Mouse (Mus musculus): ENCODE measurements at regions not wholly inside any gene's neighbourhood (a gene's known extent, or its start where the extent isn't known, plus 50 kb on each side); places are given as distances from the start of the nearest gene placed in this dataset.

DNA sequence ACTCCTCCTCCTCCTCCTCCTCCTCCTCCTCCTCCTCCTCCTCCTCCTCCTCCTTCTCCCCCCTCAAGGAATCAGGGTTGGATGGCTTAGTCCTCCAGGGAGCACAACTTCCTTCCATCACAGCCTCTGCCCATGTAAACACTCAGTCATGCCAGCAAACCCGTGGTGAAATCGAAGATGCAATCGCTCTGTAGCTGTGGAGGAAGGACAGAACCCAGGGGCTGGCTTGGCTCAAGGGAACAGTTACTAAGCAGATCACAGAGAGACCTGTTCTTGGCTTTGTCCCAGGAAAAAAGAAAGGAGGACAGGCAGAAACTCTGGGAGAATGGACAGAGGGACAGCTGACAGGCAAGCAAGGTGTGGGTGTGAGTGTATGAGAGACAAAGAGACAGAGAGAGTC, 112.6 kb upstream of the S1pr3 start:
- DNase-seq (ENCODE audit: low read depth in 1 of 2, low spot score in 2 of 2): no peak

DNA sequence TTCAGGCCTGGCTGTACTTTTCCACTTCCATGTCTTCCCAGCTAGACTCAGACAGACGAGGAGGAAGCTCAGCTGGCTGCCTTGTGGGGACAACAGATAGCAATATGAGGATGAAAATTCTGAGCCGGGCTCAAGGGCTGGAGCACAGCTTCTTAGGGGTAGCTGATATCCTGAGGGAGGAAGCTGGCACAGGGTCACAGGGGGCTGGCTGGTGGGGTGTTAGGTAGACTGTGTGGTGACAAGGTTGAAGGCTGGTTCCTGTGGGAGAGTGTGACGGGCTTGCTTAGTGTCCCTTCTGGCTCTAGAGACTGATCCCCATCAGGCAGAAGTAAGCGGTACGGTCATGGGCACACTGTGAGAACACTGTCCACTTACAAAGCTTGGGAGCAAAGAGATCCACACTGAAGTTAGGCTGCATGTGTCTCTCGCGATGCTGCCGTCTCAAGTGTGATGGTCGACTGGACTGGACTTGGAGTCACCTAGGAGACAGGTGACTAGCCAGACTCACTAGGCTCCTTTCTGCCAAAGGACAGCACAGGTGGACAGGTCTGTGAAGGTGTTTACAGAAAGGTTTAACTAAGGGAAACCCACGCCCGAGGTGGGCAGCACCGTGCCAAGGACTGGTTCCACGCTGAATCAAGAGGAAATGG, 111.1 kb upstream of the S1pr3 start:
- WGBS: 91% methylated on average over 13 of the region's 13 CpGs
- Histone ChIP-seq H3K27ac (ENCODE audit: insufficient read depth, low read length) (no peak overlapping the region), H3K4me3 (ENCODE audit: extremely low read depth, insufficient read depth, insufficient read length) (no peak overlapping the region), H3K27me3 (ENCODE audit: control insufficient read depth, insufficient read depth, low read length) (no peaks in the 10 kb centered on the region), H3K36me3 (ENCODE audit: control insufficient read depth, insufficient read depth, low read length) (no peaks in the 10 kb centered on the region), H3K4me1 (ENCODE audit: control insufficient read depth, insufficient read depth, insufficient read length) (peaks cover 11% of the 10 kb centered on the region; the same call in 1 of the 2 replicates)
- DNase-seq (ENCODE audit: low read depth in 1 of 2, low spot score in 2 of 2): no peak
- TF ChIP-seq POLR2A (IDR thresholded peaks at IDR 0.05; ENCODE audit: low read depth, low read length): no peak
- TF ChIP-seq CTCF (IDR thresholded peaks at IDR 0.05; ENCODE audit: extremely low read depth, insufficient read depth, insufficient read length, insufficient replicate concordance): no peak

More for the DNA sequence above, 112.6 kb upstream of the S1pr3 start:
- H3K27me3 ChIP-seq (ENCODE audit: control insufficient read depth, insufficient read depth, low read length): no peaks in the 10 kb centered on the region
- no peak overlapping the region for H3K4me3 ChIP-seq (ENCODE audit: extremely low read depth, insufficient read depth, insufficient read length)
- WGBS: 21% methylated on average over 3 of the region's 3 CpGs
- no peak for TF ChIP-seq CTCF (IDR thresholded peaks at IDR 0.05; ENCODE audit: extremely low read depth, insufficient read depth, insufficient read length, insufficient replicate concordance)
- no peak for TF ChIP-seq POLR2A (IDR thresholded peaks at IDR 0.05; ENCODE audit: low read depth, low read length)
- H3K36me3 ChIP-seq (ENCODE audit: control insufficient read depth, insufficient read depth, low read length): no peaks in the 10 kb centered on the region
- peaks cover 11% of the 10 kb centered on the region; the same call in 1 of the 2 replicates for H3K4me1 ChIP-seq (ENCODE audit: control insufficient read depth, insufficient read depth, insufficient read length)
- H3K27ac ChIP-seq (ENCODE audit: insufficient read depth, low read length): no peak overlapping the region

DNA sequence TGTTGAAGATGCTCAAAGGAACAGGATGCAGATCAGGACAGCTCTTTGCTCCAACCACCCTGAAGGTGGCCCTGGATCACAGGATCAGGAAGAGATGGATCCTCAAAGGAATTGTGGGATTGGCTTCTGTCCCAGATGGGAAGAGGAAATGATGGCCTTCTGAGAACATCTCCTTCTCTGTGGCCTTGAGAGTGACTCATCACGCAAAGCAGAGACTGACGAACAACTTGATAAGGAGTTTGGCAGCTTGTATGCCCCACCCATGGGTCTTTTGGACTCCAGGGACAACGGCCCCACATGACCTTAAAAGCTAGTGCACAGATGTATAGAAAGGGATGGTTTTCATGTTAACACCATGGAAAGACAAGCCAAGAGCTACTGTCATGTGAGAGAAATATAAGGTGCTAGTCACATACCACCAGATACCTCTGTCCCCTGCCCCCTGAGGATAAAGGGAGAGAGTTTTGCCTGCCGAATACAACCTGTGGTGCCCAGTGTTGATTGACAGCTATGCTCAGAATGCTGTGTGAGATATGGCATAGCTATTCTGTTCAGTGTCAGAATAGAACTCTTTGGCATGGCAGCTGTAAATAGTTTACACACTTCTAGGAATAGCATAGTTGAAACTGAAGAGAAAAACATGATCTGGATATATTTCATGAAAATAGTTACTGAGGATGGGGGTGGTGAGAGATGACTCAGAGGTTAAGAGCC, 109.2 kb upstream of the S1pr3 start:
- H3K36me3 ChIP-seq (ENCODE audit: control insufficient read depth, insufficient read depth, low read length): no peaks in the 10 kb centered on the region
- DNase-seq (ENCODE audit: low read depth in 1 of 2, low spot score in 2 of 2): no peak
- H3K27ac ChIP-seq (ENCODE audit: insufficient read depth, low read length): no peak overlapping the region
- no peaks in the 10 kb centered on the region for H3K27me3 ChIP-seq (ENCODE audit: control insufficient read depth, insufficient read depth, low read length)
- 85% methylated on average over 4 of the region's 4 CpGs for WGBS
- peaks cover 11% of the 10 kb centered on the region; the same call in 1 of the 2 replicates for H3K4me1 ChIP-seq (ENCODE audit: control insufficient read depth, insufficient read depth, insufficient read length)
- TF ChIP-seq CTCF (IDR thresholded peaks at IDR 0.05; ENCODE audit: extremely low read depth, insufficient read depth, insufficient read length, insufficient replicate concordance) (no peak), POLR2A (IDR thresholded peaks at IDR 0.05; ENCODE audit: low read depth, low read length) (no peak)
- no peak overlapping the region for H3K4me3 ChIP-seq (ENCODE audit: extremely low read depth, insufficient read depth, insufficient read length)

DNA sequence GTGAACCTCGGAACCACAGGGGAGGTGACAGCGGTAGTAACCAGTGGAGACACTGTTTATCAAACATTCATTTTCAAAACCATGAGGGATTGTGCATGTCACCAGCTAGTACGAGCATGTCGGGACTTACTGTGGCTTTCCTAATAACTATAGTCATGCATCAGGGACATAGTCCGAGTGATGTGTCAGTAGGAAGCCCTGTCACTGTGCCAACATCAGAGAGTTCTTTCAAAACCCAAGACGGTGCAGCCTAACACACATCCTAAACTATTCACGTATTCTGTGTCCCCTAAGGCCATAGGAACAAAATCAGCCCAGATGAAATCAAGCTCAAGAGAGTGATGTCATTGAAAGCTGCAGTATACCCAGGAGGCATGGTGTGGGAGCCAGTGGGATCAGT, 107.0 kb upstream of the S1pr3 start:
- Histone ChIP-seq H3K27ac (ENCODE audit: insufficient read depth, low read length) (no peak overlapping the region), H3K4me1 (ENCODE audit: control insufficient read depth, insufficient read depth, insufficient read length) (no peaks in the 10 kb centered on the region), H3K36me3 (ENCODE audit: control insufficient read depth, insufficient read depth, low read length) (no peaks in the 10 kb centered on the region), H3K27me3 (ENCODE audit: control insufficient read depth, insufficient read depth, low read length) (no peaks in the 10 kb centered on the region), H3K4me3 (ENCODE audit: extremely low read depth, insufficient read depth, insufficient read length) (no peak overlapping the region)
- no peak for DNase-seq (ENCODE audit: low read depth in 1 of 2, low spot score in 2 of 2)
- TF ChIP-seq POLR2A (IDR thresholded peaks at IDR 0.05; ENCODE audit: low read depth, low read length): no peak
- no peak for TF ChIP-seq CTCF (IDR thresholded peaks at IDR 0.05; ENCODE audit: extremely low read depth, insufficient read depth, insufficient read length, insufficient replicate concordance)
- WGBS: 92% methylated on average over 7 of the region's 7 CpGs

DNA sequence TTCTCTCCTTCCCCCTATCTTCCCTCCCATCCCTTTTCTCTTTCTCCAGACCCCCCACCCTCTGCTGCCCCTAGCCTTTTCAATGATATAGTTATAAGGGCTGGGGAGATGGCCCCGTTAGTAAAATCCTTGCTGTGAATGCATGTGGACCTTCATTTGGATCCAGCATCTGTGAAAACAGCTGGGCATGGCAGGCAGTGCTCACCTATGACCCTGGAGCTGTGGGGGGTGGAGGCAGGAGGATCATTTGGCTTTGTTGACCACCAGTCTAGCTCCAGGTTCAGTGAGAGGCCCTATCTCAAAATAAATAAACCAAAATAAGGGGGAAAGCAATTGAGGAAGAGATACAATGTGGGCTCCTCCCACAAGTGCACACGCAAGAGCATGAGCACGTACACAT, 105.3 kb upstream of the S1pr3 start:
- TF ChIP-seq POLR2A (IDR thresholded peaks at IDR 0.05; ENCODE audit: low read depth, low read length): no peak
- TF ChIP-seq CTCF (IDR thresholded peaks at IDR 0.05; ENCODE audit: extremely low read depth, insufficient read depth, insufficient read length, insufficient replicate concordance): no peak
- WGBS: 95% methylated on average over 3 of the region's 3 CpGs
- no peaks in the 10 kb centered on the region for H3K36me3 ChIP-seq (ENCODE audit: control insufficient read depth, insufficient read depth, low read length)
- no peaks in the 10 kb centered on the region for H3K4me1 ChIP-seq (ENCODE audit: control insufficient read depth, insufficient read depth, insufficient read length)
- no peak for DNase-seq (ENCODE audit: low read depth in 1 of 2, low spot score in 2 of 2)
- H3K4me3 ChIP-seq (ENCODE audit: extremely low read depth, insufficient read depth, insufficient read length): no peak overlapping the region
- no peak overlapping the region for H3K27ac ChIP-seq (ENCODE audit: insufficient read depth, low read length)
- H3K27me3 ChIP-seq (ENCODE audit: control insufficient read depth, insufficient read depth, low read length): no peaks in the 10 kb centered on the region

DNA sequence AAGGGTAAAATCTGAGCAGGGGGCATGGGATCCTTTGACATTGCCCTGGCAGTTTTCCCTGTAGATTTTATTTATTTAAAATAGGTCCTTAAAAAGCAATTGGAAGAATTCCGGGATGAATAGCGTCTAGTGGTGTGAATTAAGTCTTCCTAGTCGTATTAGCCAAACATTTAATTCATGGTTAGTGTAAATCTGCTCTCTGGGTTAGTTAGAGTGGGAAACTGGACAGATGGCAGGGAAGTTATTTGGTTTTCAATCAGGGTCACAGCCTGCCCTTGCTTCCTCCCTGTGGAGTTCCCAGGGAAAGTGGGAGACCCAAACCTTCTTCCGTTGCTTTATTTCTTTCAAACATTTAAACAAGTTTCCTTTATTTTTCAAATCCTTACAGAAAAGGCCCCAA, 103.8 kb upstream of the S1pr3 start:
- Histone ChIP-seq H3K27ac (ENCODE audit: insufficient read depth, low read length) (no peak overlapping the region), H3K27me3 (ENCODE audit: control insufficient read depth, insufficient read depth, low read length) (no peaks in the 10 kb centered on the region), H3K36me3 (ENCODE audit: control insufficient read depth, insufficient read depth, low read length) (no peaks in the 10 kb centered on the region), H3K4me1 (ENCODE audit: control insufficient read depth, insufficient read depth, insufficient read length) (no peaks in the 10 kb centered on the region), H3K4me3 (ENCODE audit: extremely low read depth, insufficient read depth, insufficient read length) (no peak overlapping the region)
- WGBS: 85% methylated on average over 4 of the region's 4 CpGs
- TF ChIP-seq POLR2A (IDR thresholded peaks at IDR 0.05; ENCODE audit: low read depth, low read length) (no peak), CTCF (IDR thresholded peaks at IDR 0.05; ENCODE audit: extremely low read depth, insufficient read depth, insufficient read length, insufficient replicate concordance) (no peak)
- no peak for DNase-seq (ENCODE audit: low read depth in 1 of 2, low spot score in 2 of 2)

DNA sequence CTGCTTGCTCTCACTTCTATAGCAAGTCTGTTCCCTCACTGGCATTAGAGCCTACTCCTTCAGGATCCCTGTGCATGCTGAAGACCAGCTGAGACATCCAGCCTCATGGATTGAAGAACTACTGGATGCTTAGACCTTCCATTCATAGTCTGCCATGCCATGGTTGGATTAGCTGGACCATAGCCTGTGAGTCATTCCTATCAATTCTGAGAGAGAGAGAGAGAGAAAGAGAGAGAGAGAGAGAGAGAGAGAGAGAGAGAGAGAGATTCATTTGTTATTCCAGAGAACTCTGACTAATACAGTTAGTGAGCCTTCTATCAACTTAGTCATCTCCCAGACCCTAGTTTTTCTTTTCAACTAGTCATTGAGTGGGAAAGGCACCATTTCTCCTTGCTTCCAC, 99.0 kb upstream of the S1pr3 start:
- H3K27me3 ChIP-seq (ENCODE audit: control insufficient read depth, insufficient read depth, low read length): no peaks in the 10 kb centered on the region
- H3K4me1 ChIP-seq (ENCODE audit: control insufficient read depth, insufficient read depth, insufficient read length): no peaks in the 10 kb centered on the region
- H3K27ac ChIP-seq (ENCODE audit: insufficient read depth, low read length): no peak overlapping the region
- TF ChIP-seq POLR2A (IDR thresholded peaks at IDR 0.05; ENCODE audit: low read depth, low read length): no peak
- TF ChIP-seq CTCF (IDR thresholded peaks at IDR 0.05; ENCODE audit: extremely low read depth, insufficient read depth, insufficient read length, insufficient replicate concordance): no peak
- H3K4me3 ChIP-seq (ENCODE audit: extremely low read depth, insufficient read depth, insufficient read length): no peak overlapping the region
- H3K36me3 ChIP-seq (ENCODE audit: control insufficient read depth, insufficient read depth, low read length): no peaks in the 10 kb centered on the region
- DNase-seq (ENCODE audit: low read depth in 1 of 2, low spot score in 2 of 2): no peak
